23 mouse cellular contexts compared by ENCODE assay signal in genomic region chr3:95178948-95179347, GRCm38 (mm10). TPM values are rescaled to one million over a fixed set of nuclear protein-coding genes. Genes with fewer than 3 reads are reported as not detected.
"Had no signal": no experiment of that assay in that cellular context is flagged by ENCODE, and none has a peak within 500 bp of the region (broad histone marks: within the 10 kb centered on the region; RNA-seq: fewer than 3 reads in every experiment).

No protein-coding gene starts in this region.

- H3K4me3 ChIP-seq: heart, embryonic 10.5 days; heart, embryonic 12.5 days; hindbrain, embryonic 13.5 days; hindbrain, embryonic 15.5 days; kidney, embryonic 15.5 days; limb, embryonic 13.5 days; limb, embryonic 15.5 days; liver, embryonic 12.5 days had no signal

- H3K36me3 ChIP-seq: hindbrain, embryonic 15.5 days had no signal

- DNase-seq: gastrocnemius, postnatal 14 days; heart, adult 18-20 months; heart, postnatal 10 days; kidney, adult 11 months; kidney, adult 2 months; kidney, adult 9 months; kidney, postnatal 14 days; kidney, postnatal 36 days; layer of hippocampus, adult 9-11 months; layer of hippocampus, postnatal 36 days; left cerebral cortex, postnatal 4 days had no signal

- H3K27ac ChIP-seq: heart, embryonic 10.5 days; hindbrain, embryonic 13.5 days; hindbrain, embryonic 15.5 days; hindbrain, postnatal 0 days; kidney, embryonic 15.5 days; kidney, postnatal 0 days; limb, embryonic 13.5 days; limb, embryonic 15.5 days; liver, embryonic 12.5 days had no signal

- H3K4me2 ChIP-seq: heart, embryonic 12.5 days; hindbrain, embryonic 13.5 days; hindbrain, embryonic 15.5 days; kidney, embryonic 15.5 days; limb, embryonic 13.5 days; limb, embryonic 15.5 days; liver, embryonic 12.5 days had no signal

- H3K27me3 ChIP-seq: hindbrain, embryonic 13.5 days; hindbrain, embryonic 15.5 days had no signal

- H3K9me3 ChIP-seq: heart, embryonic 10.5 days; heart, embryonic 12.5 days; hindbrain, embryonic 13.5 days; hindbrain, embryonic 15.5 days; kidney, embryonic 15.5 days; limb, embryonic 13.5 days; limb, embryonic 15.5 days; liver, embryonic 12.5 days had no signal

- H3K9ac ChIP-seq: heart, embryonic 12.5 days; hindbrain, embryonic 13.5 days; hindbrain, embryonic 15.5 days; kidney, embryonic 15.5 days; limb, embryonic 13.5 days; limb, embryonic 15.5 days; liver, embryonic 12.5 days had no signal

- ATAC-seq: hindbrain, postnatal 0 days; intestine, embryonic 16.5 days; liver, embryonic 12.5 days had no signal

RNA-seq across cellular contexts. Expression of gene Sema6c, which starts 18.7 kb away (rescaled TPM):
- total RNA-seq: granulocyte monocyte progenitor cell, adult 5-6 weeks had no signal
